Mouse (Mus musculus) T-helper 2 cell (primary cell): ENCODE data around the gene Tmprss9.

Experiments used
- in situ Hi-C: fragments of 300-600 bp; cut with MboI, MseI; formaldehyde crosslinking; loops from one replicate; pipeline ENCODE4 v1.15.1; 2025; ENCODE audit warnings: high pct_unique_total_duplicates

The Tmprss9 gene

GRCm38 (mm10) chr10:80935241-80935640 is 63.6 kb downstream of the Tmprss9 start:
- in situ Hi-C loops = loop anchor here (10.0 kb wide), 1 partner anchor 790 kb away; the partner anchor contains the start of genes Cbarp and Midn

- in situ Hi-C loops = loop anchor here (10.0 kb wide), 1 partner anchor 791 kb away; the partner anchor contains the start of genes Cbarp and Midn
These were observed 64.0 kb downstream of the Tmprss9 start for GRCm38 (mm10) chr10:80935698-80936097.

- in situ Hi-C loops = loop anchor here (10.0 kb wide), 1 partner anchor 791 kb away; the partner anchor contains the start of genes Cbarp and Midn
These were observed 64.6 kb downstream of the Tmprss9 start for GRCm38 (mm10) chr10:80936135-80936809.

GRCm38 (mm10) chr10:80936810-80937164 is 65.1 kb downstream of the Tmprss9 start:
- in situ Hi-C loops = loop anchor here (10.0 kb wide), 1 partner anchor 792 kb away; the partner anchor contains the start of genes Cbarp and Midn

GRCm38 (mm10) chr10:80937646-80938045 is 66.0 kb downstream of the Tmprss9 start:
- in situ Hi-C loops = loop anchor here (10.0 kb wide), 1 partner anchor 793 kb away; the partner anchor contains the start of genes Cbarp and Midn

- in situ Hi-C loops = loop anchor here (10.0 kb wide), 1 partner anchor 794 kb away; the partner anchor contains the start of genes Cbarp and Midn
These were observed 67.3 kb downstream of the Tmprss9 start for GRCm38 (mm10) chr10:80938831-80939550.

GRCm38 (mm10) chr10:80939671-80940070 is 68.0 kb downstream of the Tmprss9 start:
- in situ Hi-C loops = loop anchor here (10.0 kb wide), 1 partner anchor 795 kb away; the partner anchor contains the start of genes Cbarp and Midn

GRCm38 (mm10) chr10:80940320-80940987 is 68.8 kb downstream of the Tmprss9 start:
- in situ Hi-C loops = no loop called here

GRCm38 (mm10) chr10:80940988-80941347 is 69.3 kb downstream of the Tmprss9 start:
- in situ Hi-C loops = no loop called here

- in situ Hi-C loops = no loop called here
These were observed 71.3 kb downstream of the Tmprss9 start for GRCm38 (mm10) chr10:80942919-80943318.

GRCm38 (mm10) chr10:80943701-80944100 is 72.1 kb downstream of the Tmprss9 start:
- in situ Hi-C loops = no loop called here

- in situ Hi-C loops = no loop called here
These were observed 72.6 kb downstream of the Tmprss9 start for GRCm38 (mm10) chr10:80944231-80944630.

GRCm38 (mm10) chr10:80946684-80947437 is 75.2 kb downstream of the Tmprss9 start:
- in situ Hi-C loops = no loop called here

GRCm38 (mm10) chr10:80947802-80948201 is 76.2 kb downstream of the Tmprss9 start:
- in situ Hi-C loops = no loop called here

- in situ Hi-C loops = no loop called here
These were observed 76.9 kb downstream of the Tmprss9 start for GRCm38 (mm10) chr10:80948570-80948969.

- in situ Hi-C loops = no loop called here
These were observed 77.4 kb downstream of the Tmprss9 start for GRCm38 (mm10) chr10:80949081-80949480.
